Mouse (Mus musculus) MEL (cell line): ENCODE measurements at regions not wholly inside any gene's neighbourhood (a gene's known extent, or its start where the extent isn't known, plus 50 kb on each side); places are given as distances from the start of the nearest gene placed in this dataset.
"Not testable (repeated sequence)": the region's sequence is repeated elsewhere in the genome, so short reads cannot be mapped to it uniquely, and the experiment has no call there.

ENCODE experiments used
- DNase-seq: peaks from one replicate; pipeline ENCODE4 v3.0.0; 2011; ENCODE audit warnings: low read depth, low spot score
- H3K27ac ChIP-seq: 2 replicates; pipeline ENCODE4 v1.5.1; 2012; ENCODE audit warnings: low read depth, mild to moderate bottlenecking, control low read depth, low read length, moderate library complexity; ENCODE audit not compliant: control insufficient read depth
- H3K27me3 ChIP-seq, 2 experiments: fragments of 150-350 bp in 1 of 2; sonication (generic) in 1 of 2; 2 replicates each; pipeline ENCODE4 v1.6.1; 2012; ENCODE audit warnings: low read length in 2 of 2, mild to moderate bottlenecking in 2 of 2, improper control_type of control experiment in 1 of 2, moderate library complexity in 1 of 2; ENCODE audit not compliant: insufficient read depth in 2 of 2, control insufficient read depth in 1 of 2
- H3K36me3 ChIP-seq, 2 experiments: 2 replicates each; pipeline ENCODE4 v1.6.1; 2012 to 2014; ENCODE audit warnings: low read length in 2 of 2, improper control_type of control experiment in 1 of 2, inconsistent platforms in 1 of 2, mild to moderate bottlenecking in 1 of 2; ENCODE audit not compliant: insufficient read depth in 2 of 2, control insufficient read depth in 1 of 2
- H3K4me1 ChIP-seq, 2 experiments: fragments of 150-350 bp in 1 of 2; sonication (generic) in 1 of 2; 2 replicates each; pipeline ENCODE4 v1.6.1; 2012; ENCODE audit warnings: low read length in 2 of 2, improper control_type of control experiment in 1 of 2, mild to moderate bottlenecking in 1 of 2; ENCODE audit not compliant: insufficient read depth in 2 of 2, control insufficient read depth in 1 of 2
- H3K4me3 ChIP-seq, 2 experiments: fragments of 150-350 bp in 1 of 2; sonication (generic) in 1 of 2; 2 replicates each; pipeline ENCODE4 v1.5.1; 2012; ENCODE audit warnings: low read depth in 2 of 2, low read length in 2 of 2, mild to moderate bottlenecking in 2 of 2, moderate library complexity in 2 of 2, control low read depth in 1 of 2, improper control_type of control experiment in 1 of 2; ENCODE audit not compliant: control insufficient read depth in 1 of 2, insufficient read depth in 1 of 2
- H3K79me2 ChIP-seq: 2 replicates; pipeline ENCODE4 v1.6.1; 2012; ENCODE audit warnings: mild to moderate bottlenecking, low read length, moderate library complexity; ENCODE audit not compliant: control insufficient read depth, poor library complexity, insufficient read depth
- H3K9ac ChIP-seq: 2 replicates; pipeline ENCODE4 v1.6.1; 2012; ENCODE audit warnings: low read depth, mild to moderate bottlenecking, control low read depth, low read length, moderate library complexity; ENCODE audit not compliant: control insufficient read depth, poor library complexity, severe bottlenecking
- H3K9me3 ChIP-seq: fragments of 150-350 bp; sonication (generic); replicated peaks from 2 replicates; pipeline ENCODE4 v1.6.1; 2012; ENCODE audit warnings: mild to moderate bottlenecking, low read length, improper control_type of control experiment, moderate library complexity; ENCODE audit not compliant: insufficient read depth
- BHLHE40 ChIP-seq: IDR thresholded peaks from 2 replicates; pipeline ENCODE4 v1.6.1; 2012; ENCODE audit warnings: low read depth, mild to moderate bottlenecking, inconsistent platforms, low read length, improper control_type of control experiment, borderline replicate concordance
- CHD2 ChIP-seq: IDR thresholded peaks from 2 replicates; pipeline ENCODE4 v1.6.1; 2011; ENCODE audit warnings: low read length, improper control_type of control experiment
- E2F4 ChIP-seq: IDR thresholded peaks from 2 replicates; pipeline ENCODE4 v1.6.1; 2011; ENCODE audit warnings: low read depth, low read length, improper control_type of control experiment, borderline replicate concordance
- ETS1 ChIP-seq: IDR thresholded peaks from 2 replicates; pipeline ENCODE4 v1.6.1; 2012; ENCODE audit warnings: low read depth, mild to moderate bottlenecking, inconsistent platforms, low read length, improper control_type of control experiment, moderate library complexity
- HCFC1 ChIP-seq: IDR thresholded peaks from 2 replicates; pipeline ENCODE4 v1.6.1; 2012; ENCODE audit warnings: low read depth, mild to moderate bottlenecking, inconsistent platforms, low read length, improper control_type of control experiment, moderate library complexity
- JUND ChIP-seq: IDR thresholded peaks from 2 replicates; pipeline ENCODE4 v1.6.1; 2011; ENCODE audit warnings: low read depth, mild to moderate bottlenecking, improper control_type of control experiment, low read length
- MAFK ChIP-seq: IDR thresholded peaks from 2 replicates; pipeline ENCODE4 v1.6.1; 2011; ENCODE audit warnings: low read depth, mild to moderate bottlenecking, low read length, improper control_type of control experiment, borderline replicate concordance
- MAX ChIP-seq: IDR thresholded peaks from 2 replicates; pipeline ENCODE4 v1.6.1; 2011; ENCODE audit warnings: low read length, improper control_type of control experiment
- POLR2A ChIP-seq, 2 experiments: IDR thresholded peaks; 2 replicates each; pipeline ENCODE4 v1.6.1; 2011 to 2012; ENCODE audit warnings: low read length in 2 of 2, mild to moderate bottlenecking in 2 of 2, control low read depth in 1 of 2, improper control_type of control experiment in 1 of 2, low read depth in 1 of 2, moderate library complexity in 1 of 2; ENCODE audit not compliant: control insufficient read depth in 1 of 2, insufficient read depth in 1 of 2, poor library complexity in 1 of 2
- RAD21 ChIP-seq: IDR thresholded peaks from 2 replicates; pipeline ENCODE4 v1.6.1; 2011; ENCODE audit warnings: mild to moderate bottlenecking, low read depth, low read length, improper control_type of control experiment
- SIN3A ChIP-seq: IDR thresholded peaks from 2 replicates; pipeline ENCODE4 v1.6.1; 2012; ENCODE audit warnings: low read length, improper control_type of control experiment, inconsistent platforms
- SMC3 ChIP-seq: IDR thresholded peaks from 2 replicates; pipeline ENCODE4 v1.6.1; 2011; ENCODE audit warnings: low read depth, low read length, improper control_type of control experiment
- TBP ChIP-seq: IDR thresholded peaks from 2 replicates; pipeline ENCODE4 v1.8.0; 2011; ENCODE audit warnings: low read depth, low read length, improper control_type of control experiment
- UBTF ChIP-seq: IDR thresholded peaks from 2 replicates; pipeline ENCODE4 v1.6.1; 2012; ENCODE audit warnings: low read depth, mild to moderate bottlenecking, inconsistent platforms, low read length, improper control_type of control experiment, moderate library complexity, borderline replicate concordance; ENCODE audit not compliant: insufficient read depth
- USF1 ChIP-seq: IDR thresholded peaks from 2 replicates; pipeline ENCODE4 v1.6.1; 2014; ENCODE audit warnings: low read depth, mild to moderate bottlenecking, inconsistent platforms, low read length, improper control_type of control experiment, moderate library complexity
- ZC3H11A ChIP-seq: IDR thresholded peaks from 2 replicates; pipeline ENCODE4 v1.6.1; 2012; ENCODE audit warnings: low read depth, mild to moderate bottlenecking, inconsistent platforms, low read length, improper control_type of control experiment
- ZKSCAN1 ChIP-seq: IDR thresholded peaks from 2 replicates; pipeline ENCODE4 v1.6.1; 2012; ENCODE audit warnings: low read depth, mild to moderate bottlenecking, inconsistent platforms, low read length, improper control_type of control experiment, moderate library complexity
- ZMIZ1 ChIP-seq: IDR thresholded peaks from 2 replicates; pipeline ENCODE4 v1.6.1; 2012; ENCODE audit warnings: low read depth, mild to moderate bottlenecking, inconsistent platforms, low read length, improper control_type of control experiment, moderate library complexity
- ZNF384 ChIP-seq: IDR thresholded peaks from 2 replicates; pipeline ENCODE4 v1.6.1; 2012; ENCODE audit warnings: low read depth, mild to moderate bottlenecking, inconsistent platforms, low read length, improper control_type of control experiment

- Histone ChIP-seq H3K27ac (no peak overlapping the region), H3K36me3 (no peaks in the 10 kb centered on the region), H3K4me3 (no peak overlapping the region), H3K79me2 (no peaks in the 10 kb centered on the region)
- TF ChIP-seq POLR2A (IDR thresholded peaks at IDR 0.05; ENCODE audit: control insufficient read depth in 1 of 2, insufficient read depth in 1 of 2, low read depth in 1 of 2, low read length in 2 of 2, poor library complexity in 1 of 2) (no peak), RAD21 (no peak), E2F4 (no peak), SMC3 (no peak), TBP (no peak)
- TF ChIP-seq, all 39 proteins: peak for 0
- DNase-seq: no peak
- peaks cover 2 to 3% of the 10 kb centered on the region in 2 experiments; a peak in 3 of 4 replicates for H3K27me3 ChIP-seq
- no peak overlapping the region for H3K9ac ChIP-seq
- no peaks in the 10 kb centered on the region for H3K9me3 ChIP-seq
- H3K4me1 ChIP-seq: no peaks in the 10 kb centered on the region
Observed at GRCm38 (mm10) chr16:76471081-76471480, 97.5 kb upstream of the Nrip1 start.

- no peak for TF ChIP-seq UBTF
- no peak for TF ChIP-seq JUND
- no peak for TF ChIP-seq SMC3
- TF ChIP-seq USF1: no peak
- no peak for TF ChIP-seq ZMIZ1
- no peak for TF ChIP-seq MAFK
- no peak for TF ChIP-seq SIN3A
- no peak for TF ChIP-seq ZNF384
- TF ChIP-seq HCFC1: no peak
- no peak for TF ChIP-seq BHLHE40
- TF ChIP-seq ZC3H11A: no peak
- TF ChIP-seq ZKSCAN1: no peak
- TF ChIP-seq CHD2: no peak
- TF ChIP-seq MAX: no peak
- no peak for TF ChIP-seq ETS1
- no peaks in the 10 kb centered on the region for H3K9me3 ChIP-seq
- peaks cover 0 to 19% of the 10 kb centered on the region in 2 experiments; a peak in 2 of 4 replicates for H3K36me3 ChIP-seq
- H3K4me3 ChIP-seq: no peak overlapping the region
- H3K9ac ChIP-seq: no peak overlapping the region
- H3K27ac ChIP-seq: no peak overlapping the region
- H3K79me2 ChIP-seq: no peaks in the 10 kb centered on the region
- H3K4me1 ChIP-seq: peaks cover 4 to 6% of the 10 kb centered on the region in 2 experiments; a peak in 3 of 4 replicates
- no peaks in the 10 kb centered on the region for H3K27me3 ChIP-seq
- no peak for DNase-seq
Observed at GRCm38 (mm10) chr16:76459521-76459920, 85.9 kb upstream of the Nrip1 start.

- Histone ChIP-seq H3K36me3 (peaks cover 0 to 21% of the 10 kb centered on the region in 2 experiments; a peak in 2 of 4 replicates), H3K27ac (peak overlapping the region; percentile 75)
- not testable (repeated sequence) for H3K9ac ChIP-seq, H3K79me2 ChIP-seq, H3K4me3 ChIP-seq, H3K4me1 ChIP-seq, H3K9me3 ChIP-seq, DNase-seq, H3K27me3 ChIP-seq
Observed at GRCm38 (mm10) chr16:76456300-76456599, 82.6 kb upstream of the Nrip1 start.
